Mouse (Mus musculus) megakaryocyte, embryonic 14.5 days (primary cell): ENCODE measurements around the gene Ndufaf1. TPM values are rescaled to one million over a fixed set of nuclear protein-coding genes. Genes with fewer than 3 reads are reported as not detected.
"Not testable (repeated sequence)": the region's sequence is repeated elsewhere in the genome, so short reads cannot be mapped to it uniquely, and the experiment has no call there.

Experiments used
- H3K27me3 ChIP-seq: replicated peaks from 2 replicates; pipeline ENCODE3; 2012; ENCODE audit warnings: inconsistent platforms
- H3K36me3 ChIP-seq: replicated peaks from 2 replicates; pipeline ENCODE3; 2012; ENCODE audit warnings: low read length, inconsistent platforms, mixed read lengths
- H3K4me1 ChIP-seq: 2 replicates; pipeline ENCODE4 v1.6.1; 2012; ENCODE audit warnings: inconsistent platforms
- H3K4me3 ChIP-seq: replicated peaks from 2 replicates; pipeline ENCODE3; 2012; ENCODE audit warnings: moderate library complexity, mild to moderate bottlenecking, inconsistent platforms
- H3K9me3 ChIP-seq: 2 replicates; pipeline ENCODE4 v1.6.1; 2012; ENCODE audit warnings: inconsistent platforms
- FLI1 ChIP-seq: IDR thresholded peaks from 2 replicates; pipeline ENCODE4 v1.6.1; 2012; ENCODE audit warnings: low read length, inconsistent platforms, mixed read lengths
- GATA1 ChIP-seq: IDR thresholded peaks from 3 replicates; pipeline ENCODE4 v1.6.1; 2012; ENCODE audit warnings: mixed read lengths, low read length, inconsistent platforms, borderline replicate concordance
- polyA plus RNA-seq: library from polyadenylated mRNA; stranded (reverse); fragments of >175 nt; gene quantifications from 2 replicates; pipeline ENCODE4 v1.2.3, GENCODE M21; 2012; ENCODE audit warnings: low replicate concordance; ENCODE audit not compliant: insufficient read depth

The Ndufaf1 gene
- polyA plus RNA-seq, 1 experiment: 1.1 TPM

GRCm38 (mm10) chr2:119675215-119675784 lies 12.7 kb upstream of the Ndufaf1 start:
- TF ChIP-seq FLI1: no peak
- TF ChIP-seq GATA1: no peak
- H3K36me3 ChIP-seq: peaks cover 14% of the 10 kb centered on the region
- H3K4me3 ChIP-seq: peak overlapping the region; percentile 98

GRCm38 (mm10) chr2:119674525-119675214 lies 12.0 kb upstream of the Ndufaf1 start, which contains the start of gene Rtf1:
Gene Rtf1 (plus strand): TSS chr2:119675068.
- no peaks in the 10 kb centered on the region for H3K9me3 ChIP-seq
- TF ChIP-seq GATA1: no peak
- TF ChIP-seq FLI1: no peak
- H3K4me1 ChIP-seq: peaks cover 31% of the 10 kb centered on the region
- peaks cover 11% of the 10 kb centered on the region for H3K36me3 ChIP-seq
- H3K4me3 ChIP-seq: peak within 1 kb of the TSS; percentile 98
- H3K27me3 ChIP-seq: no peaks in the 10 kb centered on the region

More at GRCm38 (mm10) chr2:119675215-119675784, 12.7 kb upstream of the Ndufaf1 start:
- Histone ChIP-seq H3K27me3 (no peaks in the 10 kb centered on the region), H3K9me3 (no peaks in the 10 kb centered on the region), H3K4me1 (peaks cover 35% of the 10 kb centered on the region)

- no peak for TF ChIP-seq GATA1
- no peak for TF ChIP-seq FLI1
- peaks cover 5% of the 10 kb centered on the region for H3K4me1 ChIP-seq
- H3K4me3 ChIP-seq: no peak overlapping the region
These were observed 6.4 kb upstream of the Ndufaf1 start for GRCm38 (mm10) chr2:119669010-119669409.

GRCm38 (mm10) chr2:119665744-119666143 lies 3.1 kb upstream of the Ndufaf1 start:
- not testable (repeated sequence) for H3K4me1 ChIP-seq, H3K27me3 ChIP-seq, H3K4me3 ChIP-seq, H3K9me3 ChIP-seq, H3K36me3 ChIP-seq

More at GRCm38 (mm10) chr2:119669010-119669409, 6.4 kb upstream of the Ndufaf1 start:
- Histone ChIP-seq H3K27me3 (no peaks in the 10 kb centered on the region), H3K9me3 (peaks cover 6% of the 10 kb centered on the region), H3K36me3 (no peaks in the 10 kb centered on the region)

GRCm38 (mm10) chr2:119644254-119644653 lies 18.4 kb downstream of the Ndufaf1 start:
- Histone ChIP-seq H3K36me3 (peaks cover 90% of the 10 kb centered on the region), H3K4me3 (no peak overlapping the region), H3K27me3 (no peaks in the 10 kb centered on the region), H3K9me3 (no peaks in the 10 kb centered on the region), H3K4me1 (no peaks in the 10 kb centered on the region)
- TF ChIP-seq GATA1 (no peak), FLI1 (no peak)

- no peaks in the 10 kb centered on the region for H3K27me3 ChIP-seq
- H3K36me3 ChIP-seq: peaks cover 88% of the 10 kb centered on the region
These were observed 21.3 kb downstream of the Ndufaf1 start for GRCm38 (mm10) chr2:119641214-119641912.

GRCm38 (mm10) chr2:119636781-119637180 lies 25.8 kb downstream of the Ndufaf1 start:
- Histone ChIP-seq H3K27me3 (no peaks in the 10 kb centered on the region), H3K4me1 (no peaks in the 10 kb centered on the region), H3K36me3 (peaks cover 87% of the 10 kb centered on the region), H3K9me3 (no peaks in the 10 kb centered on the region), H3K4me3 (no peak overlapping the region)
- TF ChIP-seq FLI1 (no peak), GATA1 (no peak)

More at GRCm38 (mm10) chr2:119641214-119641912, 21.3 kb downstream of the Ndufaf1 start:
- Histone ChIP-seq H3K4me1 (no peaks in the 10 kb centered on the region), H3K9me3 (no peaks in the 10 kb centered on the region), H3K4me3 (no peak overlapping the region)
- no peak for TF ChIP-seq GATA1
- no peak for TF ChIP-seq FLI1

GRCm38 (mm10) chr2:119621302-119621701 lies 41.3 kb downstream of the Ndufaf1 start:
- TF ChIP-seq FLI1 (no peak), GATA1 (no peak)
- Histone ChIP-seq H3K27me3 (no peaks in the 10 kb centered on the region), H3K4me1 (peaks cover 40% of the 10 kb centered on the region), H3K9me3 (no peaks in the 10 kb centered on the region), H3K4me3 (peak overlapping the region; percentile 56), H3K36me3 (peaks cover 30% of the 10 kb centered on the region)

GRCm38 (mm10) chr2:119619002-119619401 lies 43.6 kb downstream of the Ndufaf1 start:
- H3K36me3 ChIP-seq: peaks cover 11% of the 10 kb centered on the region
- not testable (repeated sequence) for H3K9me3 ChIP-seq

More at GRCm38 (mm10) chr2:119619002-119619401, 43.6 kb downstream of the Ndufaf1 start:
- H3K27me3 ChIP-seq: not testable (repeated sequence)
- peaks cover 40% of the 10 kb centered on the region for H3K4me1 ChIP-seq
- peak overlapping the region; percentile 97 for H3K4me3 ChIP-seq
